Mouse (Mus musculus) 416B (cell line): ENCODE results near the gene Wasf2.
A peak's percentile ranks its signal among the peaks of the same experiment; 100 is the strongest.

Experiments
- DNase-seq: peaks from one replicate; pipeline ENCODE4 v3.0.0; 2011; ENCODE audit warnings: low read depth

Wasf2 gene

DNA sequence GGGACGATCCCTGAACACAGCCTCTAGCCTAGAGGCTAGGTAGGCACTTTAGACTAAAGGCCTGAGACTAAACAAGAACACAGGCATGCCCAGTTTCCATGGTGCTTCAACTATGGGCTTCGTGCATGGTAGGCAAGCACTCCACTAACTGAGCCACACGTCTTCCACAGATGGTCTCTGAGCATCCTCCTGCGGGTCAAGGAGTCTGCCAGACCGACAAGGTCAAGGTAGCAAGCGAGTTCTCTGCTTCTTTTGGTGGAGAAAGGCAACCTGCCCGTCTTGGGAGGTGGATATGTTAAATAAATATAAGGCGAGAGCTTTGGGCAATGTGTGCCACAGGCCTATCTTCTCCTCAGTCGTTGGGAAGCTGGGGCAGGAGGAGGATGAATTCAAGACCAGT lies 28.6 kb upstream of the Wasf2 start:
- no peak for DNase-seq

DNA sequence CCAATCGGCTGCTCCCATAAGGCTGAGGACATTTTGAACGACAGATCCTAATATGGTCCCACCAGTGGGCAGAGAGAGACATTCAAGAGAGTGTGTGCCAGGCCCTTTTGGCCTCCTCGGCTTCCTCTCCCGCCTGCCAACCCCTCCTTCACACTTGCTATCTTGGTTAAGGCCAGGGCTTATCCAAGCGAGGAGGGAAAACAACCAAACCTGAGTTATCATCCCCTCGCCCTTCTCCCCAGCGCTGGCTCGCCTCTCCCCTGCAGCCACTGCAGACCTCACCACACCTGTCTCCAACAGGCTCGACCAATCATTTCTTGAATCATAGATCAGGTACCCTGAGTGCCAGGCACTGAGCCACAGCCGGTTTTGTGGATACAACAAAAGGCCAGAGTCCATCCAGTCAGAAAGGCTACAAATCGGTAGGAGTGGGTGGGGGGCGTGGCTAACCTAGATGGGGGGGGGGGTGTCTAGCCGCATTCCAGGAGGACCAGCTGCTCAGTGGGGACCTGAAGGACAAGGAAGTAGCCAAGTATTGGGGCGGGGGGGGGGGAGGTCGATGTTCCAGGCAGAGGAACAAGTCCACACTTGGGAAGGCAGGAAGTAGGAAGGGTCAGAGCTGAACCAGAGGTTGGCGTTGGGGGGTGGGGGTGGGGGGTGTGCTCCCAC lies 26.6 kb upstream of the Wasf2 start:
- DNase-seq: no peak

DNA sequence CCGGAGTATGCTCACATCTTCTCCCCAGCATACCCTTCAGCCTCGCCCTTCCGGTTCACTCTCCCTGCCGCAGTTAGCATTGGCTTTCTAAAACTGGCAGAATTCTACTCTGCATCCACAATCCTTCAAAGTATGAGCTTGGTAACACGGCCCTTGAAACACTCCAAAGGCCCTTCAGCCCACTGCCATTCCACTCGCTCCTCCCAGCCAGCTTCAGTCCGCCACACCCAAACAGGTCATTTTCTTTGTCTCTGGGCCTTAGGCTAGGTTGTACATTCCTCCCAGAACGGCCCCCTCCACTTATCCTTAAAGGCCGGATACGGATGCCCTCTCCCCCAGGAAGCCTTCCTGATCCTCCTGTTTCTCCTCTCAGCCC lies 26.1 kb upstream of the Wasf2 start:
- no peak for DNase-seq

GRCm38 (mm10) chr4:133106691-133107090 lies 23.6 kb upstream of the Wasf2 start:
- DNase-seq: no peak

DNA sequence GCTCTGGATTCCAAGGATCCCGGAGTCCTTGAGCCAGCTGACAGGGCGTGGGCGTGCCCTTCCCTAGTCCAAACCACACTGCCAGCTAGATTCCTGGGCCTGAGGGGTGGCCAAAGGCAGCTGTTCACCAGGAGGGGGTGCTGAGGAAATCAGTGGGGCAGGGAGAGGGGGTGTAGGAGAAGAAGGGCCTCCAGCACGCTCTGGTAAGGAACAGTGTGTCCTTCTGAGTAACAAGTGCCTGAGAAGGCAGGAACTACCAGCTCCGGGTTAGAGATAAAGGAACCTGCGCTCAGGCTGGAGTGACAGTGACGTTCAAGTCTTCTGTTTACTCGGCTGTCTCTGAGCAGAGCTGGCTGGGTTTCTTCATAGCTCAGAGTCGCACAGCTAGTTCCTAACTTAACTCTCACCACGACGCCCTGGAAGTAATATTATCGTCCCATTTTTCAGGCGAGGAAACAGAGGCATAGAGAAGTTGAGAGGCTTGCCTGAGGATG lies 22.5 kb upstream of the Wasf2 start:
- DNase-seq: no peak

DNA sequence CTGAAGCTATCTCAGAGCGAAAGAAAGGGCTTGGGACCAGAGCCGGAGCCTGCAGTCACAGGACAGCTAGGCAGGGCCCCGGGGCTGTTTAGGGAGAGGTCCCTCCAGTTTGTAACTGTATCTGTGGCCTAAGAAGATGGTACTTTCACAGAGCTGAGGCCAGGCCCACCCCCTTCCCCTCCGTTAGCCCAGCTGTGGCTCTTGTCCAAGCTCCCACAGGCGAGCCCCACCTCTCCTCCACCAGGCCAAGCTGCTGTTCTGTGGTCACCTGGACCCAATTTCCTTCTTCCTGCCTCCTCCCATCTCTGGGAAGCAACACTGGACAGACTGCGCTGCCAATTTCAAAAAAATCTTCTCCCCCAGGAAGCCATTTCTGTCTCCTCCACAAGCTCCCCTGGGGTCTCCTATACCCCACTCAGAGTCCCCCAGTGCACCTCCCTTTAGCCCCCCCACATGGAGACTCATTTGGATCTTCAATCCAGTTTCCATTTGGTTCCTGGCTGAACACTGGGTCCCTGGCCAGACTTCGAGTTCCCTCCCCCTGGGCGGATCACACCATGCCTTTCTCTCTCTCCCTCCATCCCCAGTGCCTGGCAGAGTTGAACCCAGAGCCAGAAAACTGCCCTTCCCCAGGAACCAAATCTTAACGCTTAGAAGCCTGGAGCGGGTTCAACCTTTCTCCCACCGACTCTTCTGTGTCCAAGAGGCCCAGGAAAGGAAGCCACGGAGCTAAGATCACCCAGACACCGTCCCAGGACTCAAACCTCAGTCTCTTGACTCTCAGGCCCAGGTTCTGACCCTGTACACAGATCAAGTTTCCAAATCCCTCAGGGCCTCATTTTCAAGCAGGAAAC lies 21.6 kb upstream of the Wasf2 start:
- no peak for DNase-seq

DNA sequence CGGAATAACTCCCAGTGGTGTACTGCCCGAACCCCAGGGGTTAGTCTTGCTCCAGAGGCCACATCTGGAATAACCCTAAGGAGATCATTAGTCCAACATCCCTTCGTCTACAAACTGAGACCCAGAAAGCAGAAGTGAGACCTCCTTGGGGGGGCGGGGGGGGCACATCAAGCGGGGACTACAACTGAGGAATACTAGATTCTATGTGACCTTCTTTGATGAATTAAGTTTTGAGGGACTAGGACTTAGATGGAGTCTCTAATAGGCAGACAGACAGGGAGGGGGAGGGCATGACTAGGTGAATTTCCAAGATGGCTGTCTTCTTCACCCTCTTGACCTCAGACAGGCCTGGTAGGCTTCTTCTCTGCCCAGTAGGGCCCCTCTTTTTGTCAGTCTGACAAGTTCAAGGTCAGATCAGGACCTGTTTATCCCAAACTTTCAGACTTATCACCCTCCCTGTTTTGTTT lies 20.9 kb upstream of the Wasf2 start:
- no peak for DNase-seq

GRCm38 (mm10) chr4:133112175-133112838 lies 18.0 kb upstream of the Wasf2 start:
- DNase-seq: peak; percentile 61

DNA sequence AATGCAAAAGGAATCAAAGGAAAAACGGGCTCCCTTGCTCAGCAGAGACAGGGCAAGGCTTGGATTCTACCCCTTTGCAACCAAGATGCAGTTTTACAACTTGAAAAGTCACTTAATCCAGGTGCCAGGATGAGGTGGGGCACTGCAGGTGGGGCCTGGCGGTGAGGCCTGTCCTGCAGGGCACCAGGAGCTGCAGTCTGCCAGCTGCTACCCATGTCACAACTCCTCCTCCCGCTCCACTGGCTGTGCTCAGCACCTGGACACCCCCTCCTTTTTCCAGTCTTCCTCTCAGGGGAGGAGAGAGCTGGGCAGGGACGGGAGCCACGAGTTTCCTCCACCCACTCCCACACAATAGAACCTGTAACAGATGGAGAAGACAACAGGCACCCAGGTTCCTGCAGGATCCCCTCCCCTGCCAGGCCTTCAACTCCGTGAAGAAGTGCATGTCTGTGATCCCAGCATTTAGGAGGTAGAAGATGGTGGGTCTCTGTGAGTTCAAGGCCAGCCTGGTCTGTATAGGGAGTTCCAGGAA lies 16.9 kb upstream of the Wasf2 start:
- DNase-seq: no peak

- no peak for DNase-seq
Measured at GRCm38 (mm10) chr4:133114762-133115161, 15.5 kb upstream of the Wasf2 start.

DNA sequence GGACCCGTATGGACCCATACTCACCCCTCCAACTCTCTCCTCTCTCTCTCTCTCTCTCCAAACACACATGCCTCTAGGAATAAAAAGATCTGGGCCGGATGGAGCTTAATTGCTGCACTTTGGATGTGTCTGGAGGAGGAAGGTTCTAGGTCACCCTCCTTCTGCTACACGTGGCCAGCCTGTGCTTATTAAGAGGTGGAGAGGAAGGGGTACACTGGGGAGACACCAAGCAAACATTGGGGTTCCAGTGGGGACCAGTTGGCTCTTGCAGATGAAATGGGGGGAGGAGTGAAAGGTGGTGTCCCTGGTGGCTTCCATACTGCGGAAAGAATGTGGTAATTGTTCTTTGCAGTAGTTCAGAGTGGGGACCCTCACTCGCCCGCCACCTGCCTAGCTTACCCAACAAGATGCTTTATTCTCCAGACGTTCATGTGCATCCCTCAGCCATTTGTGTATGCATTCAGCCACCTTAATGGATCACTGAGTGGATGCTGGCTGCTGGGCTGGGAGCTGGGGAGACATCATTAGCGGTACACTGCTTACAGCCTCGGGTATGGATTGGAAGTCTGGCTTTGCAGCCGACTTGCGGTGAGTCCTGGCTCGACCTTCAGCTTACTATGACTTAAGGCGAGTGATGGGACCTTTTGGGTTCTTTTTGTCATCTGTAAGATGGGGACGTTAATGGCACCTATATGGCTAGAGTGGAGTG lies 14.4 kb upstream of the Wasf2 start:
- no peak for DNase-seq

DNA sequence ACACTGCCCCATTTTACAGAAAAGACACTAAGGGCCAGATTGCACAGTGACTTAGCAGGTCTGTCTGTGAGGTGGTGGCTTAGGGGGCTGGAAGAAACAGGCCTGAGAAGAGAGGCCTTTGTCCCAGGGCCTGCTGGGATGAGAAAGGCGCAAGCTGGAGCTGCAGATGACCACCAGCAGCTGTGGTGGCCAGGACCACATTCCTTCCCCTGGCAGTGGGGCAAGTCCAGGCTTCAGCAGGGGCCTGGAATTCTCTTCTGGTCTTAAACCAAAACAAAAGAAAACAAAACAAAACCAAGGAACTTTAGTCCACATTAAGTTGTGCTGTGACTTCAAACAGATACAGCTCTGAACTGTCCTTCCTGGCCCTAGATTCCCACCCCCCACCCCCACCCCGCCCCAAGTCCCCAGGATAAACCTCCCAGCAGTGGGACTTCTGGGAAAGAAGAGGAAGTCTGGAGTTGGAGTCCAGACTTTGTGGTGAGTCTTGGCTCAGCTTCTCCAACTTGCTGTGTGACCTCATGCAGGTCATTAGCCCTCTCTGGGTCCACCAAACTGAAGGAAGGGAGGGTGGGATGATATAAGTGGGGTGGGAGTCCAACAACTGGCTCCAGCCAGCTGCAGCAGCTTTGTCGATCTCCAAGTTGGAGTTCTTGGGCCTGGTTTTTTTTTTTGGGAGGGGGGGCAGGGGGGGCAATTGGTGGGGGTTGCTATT lies 13.4 kb upstream of the Wasf2 start:
- DNase-seq: no peak

DNA sequence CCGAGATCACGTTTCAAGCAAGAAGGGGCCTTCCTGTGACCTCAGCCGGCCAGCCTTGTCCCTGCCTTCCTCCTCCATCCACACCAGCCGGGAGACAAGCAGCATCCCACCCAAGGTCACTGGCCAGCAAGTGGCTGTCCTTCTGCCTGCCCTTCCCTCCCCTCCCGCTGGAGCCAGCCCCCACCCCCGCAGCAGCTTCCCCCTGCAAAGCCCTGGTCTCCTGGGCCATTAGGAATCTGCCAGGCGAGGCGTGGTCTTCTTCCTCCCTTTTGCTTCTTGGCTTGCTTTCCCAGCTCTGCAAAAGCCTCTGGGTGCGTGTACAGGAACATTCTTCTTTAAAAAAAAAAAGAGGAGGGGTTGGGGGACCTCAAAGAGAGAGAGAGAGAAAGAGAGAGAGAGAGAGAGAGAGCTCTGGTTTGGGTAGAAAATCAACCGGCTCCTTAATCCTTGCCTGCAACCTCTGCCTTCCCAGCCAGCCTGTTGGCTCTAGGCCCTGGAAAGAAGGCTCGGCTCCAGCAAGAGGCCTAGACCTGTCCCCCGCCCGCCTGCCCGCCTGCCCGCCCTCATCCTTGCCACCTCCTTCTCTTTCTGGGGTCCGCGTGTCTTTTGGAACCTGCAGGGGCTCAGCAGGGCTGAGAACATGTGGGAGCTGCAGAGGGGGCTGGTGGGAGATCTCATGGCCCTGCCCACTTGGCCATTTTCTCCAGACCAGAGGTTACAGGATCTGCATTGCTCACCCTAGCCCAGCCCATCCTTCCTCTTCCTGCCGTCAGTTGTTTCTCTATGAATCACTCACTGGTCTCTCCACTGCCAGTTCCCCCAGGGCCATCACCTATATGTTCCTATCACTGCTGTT lies 12.5 kb upstream of the Wasf2 start:
- DNase-seq: peak; percentile 94

DNA sequence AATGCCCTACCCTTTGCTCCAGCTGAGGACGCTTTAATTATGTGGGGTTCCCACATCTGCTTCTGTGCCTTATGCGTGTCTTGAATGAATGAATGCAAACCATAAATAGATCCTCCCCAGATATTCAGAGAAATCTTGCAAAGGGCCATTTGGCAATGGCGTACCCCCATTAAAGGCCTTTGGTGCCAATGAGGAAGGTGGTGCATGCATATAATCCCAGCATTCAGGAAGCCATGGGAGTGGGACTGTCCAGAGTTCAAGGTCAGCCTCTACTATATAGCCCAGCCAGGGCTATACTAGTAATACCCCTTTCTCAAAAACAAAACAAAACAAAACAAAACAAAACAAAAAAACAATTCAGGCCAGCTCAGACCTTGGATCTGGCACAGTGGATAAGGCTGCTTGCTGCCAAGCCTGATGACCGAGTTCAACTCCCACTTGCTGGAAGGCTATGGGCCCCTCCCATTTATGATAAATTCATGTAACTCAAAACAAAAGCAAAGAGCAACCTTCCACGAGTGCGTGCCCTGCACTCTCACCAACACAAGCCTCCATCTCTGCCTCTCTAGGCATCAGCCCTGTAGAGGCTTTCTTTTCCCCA lies 11.4 kb upstream of the Wasf2 start:
- no peak for DNase-seq

- no peak for DNase-seq
Measured at GRCm38 (mm10) chr4:133119579-133119978, 10.7 kb upstream of the Wasf2 start.

GRCm38 (mm10) chr4:133120833-133121321 lies 9.4 kb upstream of the Wasf2 start:
- no peak for DNase-seq

DNA sequence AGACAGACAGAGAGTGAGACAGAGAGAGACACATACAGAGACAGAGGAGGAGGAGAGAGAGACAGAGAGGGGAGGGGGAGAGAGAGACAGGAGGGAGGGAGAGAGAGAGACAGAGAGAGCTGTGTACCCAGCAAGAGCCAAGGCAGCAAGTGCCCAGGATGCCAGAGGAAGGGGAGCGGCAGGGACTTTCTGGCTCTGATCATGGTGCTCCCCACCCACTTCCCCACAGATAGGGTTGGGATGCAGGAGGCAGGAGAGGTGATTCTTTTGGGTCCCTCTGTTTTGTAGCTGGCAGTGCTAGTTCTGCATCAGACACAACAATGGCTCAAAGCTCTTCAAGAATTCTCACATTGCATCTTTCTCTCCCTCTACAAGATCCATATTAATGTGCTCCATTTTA lies 8.9 kb upstream of the Wasf2 start:
- DNase-seq: no peak

GRCm38 (mm10) chr4:133121974-133122637 lies 8.2 kb upstream of the Wasf2 start:
- DNase-seq: no peak

GRCm38 (mm10) chr4:133127079-133127478 lies 3.2 kb upstream of the Wasf2 start:
- DNase-seq: no peak
